In the genomic region with DNA sequence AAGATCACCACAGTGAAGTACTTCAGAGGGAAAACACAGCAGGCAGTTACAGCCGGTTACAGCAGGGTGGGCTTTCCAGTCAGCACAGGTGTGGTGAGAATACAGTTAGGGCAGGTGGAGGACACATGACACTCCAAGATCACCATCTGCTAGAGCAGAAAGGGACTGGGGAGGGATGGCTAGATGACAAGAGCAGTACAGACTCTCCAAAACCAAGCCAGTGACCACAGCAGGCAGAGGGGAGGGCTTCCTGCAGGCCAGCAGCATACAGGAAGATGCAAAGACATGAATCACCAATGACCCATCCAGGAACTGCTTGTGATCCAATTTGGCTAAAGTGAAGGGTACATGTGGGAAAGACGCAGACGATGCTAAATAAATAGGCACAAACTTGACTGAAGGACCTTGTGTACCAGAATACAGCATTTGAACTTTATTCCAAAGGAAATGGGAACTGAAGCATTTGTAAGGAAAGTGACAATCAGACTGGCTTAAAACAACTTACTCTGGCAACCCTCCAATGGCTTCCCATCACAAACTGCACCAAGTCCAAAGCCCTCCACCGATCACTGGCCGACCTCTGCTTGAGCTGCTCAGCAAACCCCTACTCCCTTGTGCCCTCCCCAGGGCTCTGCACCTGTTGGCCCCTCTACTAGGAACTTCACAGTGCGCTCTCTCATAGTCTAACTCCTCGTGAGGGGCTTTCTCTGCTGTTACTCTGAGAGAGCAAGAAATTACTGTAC, we compare ENCODE assay signal across 12 mouse cellular contexts. TPM values are rescaled to one million over a fixed set of nuclear protein-coding genes. Genes with fewer than 3 reads are reported as not detected.
DNase-seq lines count a peak whose midpoint lies in the region; ATAC-seq lines count a peak whose summit lies in the region.
"Had no signal": no experiment of that assay in that cellular context is flagged by ENCODE, and none has a peak within 500 bp of the region (broad histone marks: within the 10 kb centered on the region; RNA-seq: fewer than 3 reads in every experiment).

No protein-coding gene starts in this region.

- H3K27me3 ChIP-seq in heart, embryonic 12.5 days (replicated peaks): no peaks in the 10 kb centered on the region

- H3K4me3 ChIP-seq in heart, embryonic 12.5 days: no peak overlapping the region

- H3K27ac ChIP-seq in heart, embryonic 12.5 days (ENCODE audit: poor library complexity, severe bottlenecking): no peak overlapping the region
- H3K27ac ChIP-seq: hindbrain, embryonic 14.5 days had no signal

- 72% methylated on average over 7 of the region's 7 CpGs for WGBS in heart, embryonic 12.5 days

- peak; percentile 68 for DNase-seq in heart, adult 8-10 months (ENCODE audit: low spot score)
- DNase-seq in 3134 (ENCODE audit: extremely low read depth, insufficient read length, low spot score): peak; percentile 76
- peak; percentile 76 for DNase-seq in Muller cell, postnatal 12 days (ENCODE audit: inconsistent ontology term)
- DNase-seq in kidney, postnatal 36 days: peak; percentile 51 to 86
- DNase-seq in testis, postnatal 14 days (ENCODE audit: low spot score): no peak
- no peak for DNase-seq in layer of hippocampus, adult 11-12 months (ENCODE audit: low spot score)
- DNase-seq: cerebellum, adult 9-10 months; gastrocnemius, postnatal 10 days; lung, postnatal 10 days had no signal

- peaks cover 11% of the 10 kb centered on the region; the same call in 1 of the 2 replicates for H3K4me1 ChIP-seq in heart, embryonic 12.5 days (replicated peaks)

- H3K4me2 ChIP-seq in heart, embryonic 12.5 days: no peak overlapping the region
- H3K4me2 ChIP-seq: hindbrain, embryonic 14.5 days had no signal

- no peaks in the 10 kb centered on the region for H3K9me3 ChIP-seq in heart, embryonic 12.5 days (replicated peaks)

- no peaks in the 10 kb centered on the region for H3K36me3 ChIP-seq in heart, embryonic 12.5 days

- no peak overlapping the region for H3K9ac ChIP-seq in heart, embryonic 12.5 days
- H3K9ac ChIP-seq: hindbrain, embryonic 14.5 days had no signal

- ATAC-seq in heart, embryonic 12.5 days (ENCODE audit: insufficient number of reproducible peaks, low FRiP score): no peak
- no peak for ATAC-seq in erythroid progenitor cell, adult 5-6 weeks (replicated peaks; ENCODE audit: low FRiP score, poor library complexity, severe bottlenecking)

RNA-seq across cellular contexts. Expression of a gene that starts 53.5 kb away (rescaled TPM):
- total RNA-seq in heart, adult 8-10 months (2022): 10 to 100 TPM; 31.0 to 46.7 (median 38.3) TPM
- 15.8 and 16.0 TPM in 2 replicates for polyA plus RNA-seq in heart, embryonic 12.5 days (2016; fragmentation: Nextera tagmentation; extraction: Ambion mirVana)
- 5.9 and 6.8 TPM in 2 replicates for total RNA-seq in erythroid progenitor cell, adult 5-6 weeks (2015; ENCODE audit: low replicate concordance)
- total RNA-seq in erythroid progenitor cell, adult 5-6 weeks (2017; ENCODE audit: low replicate concordance): 7.6 and 10.6 TPM in 2 replicates

Comparison
In these comparisons a context has a peak if more than half of its experiments do, and no peak if none do; other contexts are left out.
1. DNase-seq: peak in heart, adult 8-10 months (single experiment), 3134 (single experiment), Muller cell, postnatal 12 days (single experiment) and kidney, postnatal 36 days (2 of 2); none in testis, postnatal 14 days (single experiment) and layer of hippocampus, adult 11-12 months (single experiment).